Mouse (Mus musculus): ENCODE measurements at regions not wholly inside any gene's neighbourhood (a gene's known extent, or its start where the extent isn't known, plus 50 kb on each side); places are given as distances from the start of the nearest gene placed in this dataset.

GRCm38 (mm10) chr9:61292501-61292900 is 79.7 kb upstream of the Tle3 start:
- TF ChIP-seq CTCF (IDR thresholded peaks at IDR 0.05; ENCODE audit: borderline replicate concordance, insufficient read depth, low read length) (no peak), POLR2A (IDR thresholded peaks at IDR 0.05; ENCODE audit: low read depth, low read length) (no peak)

Measured in embryonic fibroblast, embryonic 13.5 days (primary cell).